Mouse (Mus musculus) liver, postnatal 0 days (tissue): Measurements from ENCODE around the gene Sdr9c7.

Experiments
- CTCF ChIP-seq: sonication (generic); IDR thresholded peaks from 2 replicates; pipeline ENCODE4 v1.5.1; 2016; ENCODE audit warnings: antibody characterized with exemption, low read depth
- EP300 ChIP-seq: IDR thresholded peaks from 2 replicates; pipeline ENCODE4 v1.6.1; 2016; ENCODE audit warnings: antibody characterized with exemption, low read depth, mild to moderate bottlenecking

GRCm38 (mm10) chr10:127927737-127928136 is 29.4 kb downstream of the Sdr9c7 start:
- TF ChIP-seq CTCF = no peak
- TF ChIP-seq EP300 = no peak
